Mouse (Mus musculus): Measurements from ENCODE around the gene Mc1r. TPM values are rescaled to one million over a fixed set of nuclear protein-coding genes. Genes with fewer than 3 reads are reported as not detected.
A peak's percentile ranks its signal among the peaks of the same experiment; 100 is the strongest.
"Not testable (repeated sequence)": the region's sequence is repeated elsewhere in the genome, so short reads cannot be mapped to it uniquely, and the experiment has no call there.

Gene Mc1r
- polyA plus RNA-seq, 1 experiment from 2014 or later = 0.56 TPM

DNA sequence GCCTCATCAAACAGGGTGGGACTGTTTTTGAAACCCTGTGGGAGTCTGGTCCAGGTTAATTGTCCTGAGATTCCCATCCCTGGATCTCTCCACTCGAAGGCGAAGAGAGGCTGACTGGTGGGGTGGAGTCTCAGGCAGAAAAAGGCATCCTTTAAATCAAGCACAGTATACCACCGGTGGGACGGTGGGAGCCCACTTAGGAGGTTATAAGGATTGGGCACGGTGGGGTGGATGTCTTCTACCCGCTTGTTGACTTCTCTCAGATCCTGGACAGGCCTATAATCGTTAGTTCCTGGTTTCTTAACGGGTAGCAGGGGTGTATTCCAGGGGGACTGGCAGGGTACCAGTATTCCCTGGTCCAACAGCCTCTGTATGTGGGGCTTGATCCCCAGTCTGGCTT lies 24.0 kb downstream of the Mc1r start:
- DNase-seq (ENCODE audit: low spot score) = not testable (repeated sequence)

DNA sequence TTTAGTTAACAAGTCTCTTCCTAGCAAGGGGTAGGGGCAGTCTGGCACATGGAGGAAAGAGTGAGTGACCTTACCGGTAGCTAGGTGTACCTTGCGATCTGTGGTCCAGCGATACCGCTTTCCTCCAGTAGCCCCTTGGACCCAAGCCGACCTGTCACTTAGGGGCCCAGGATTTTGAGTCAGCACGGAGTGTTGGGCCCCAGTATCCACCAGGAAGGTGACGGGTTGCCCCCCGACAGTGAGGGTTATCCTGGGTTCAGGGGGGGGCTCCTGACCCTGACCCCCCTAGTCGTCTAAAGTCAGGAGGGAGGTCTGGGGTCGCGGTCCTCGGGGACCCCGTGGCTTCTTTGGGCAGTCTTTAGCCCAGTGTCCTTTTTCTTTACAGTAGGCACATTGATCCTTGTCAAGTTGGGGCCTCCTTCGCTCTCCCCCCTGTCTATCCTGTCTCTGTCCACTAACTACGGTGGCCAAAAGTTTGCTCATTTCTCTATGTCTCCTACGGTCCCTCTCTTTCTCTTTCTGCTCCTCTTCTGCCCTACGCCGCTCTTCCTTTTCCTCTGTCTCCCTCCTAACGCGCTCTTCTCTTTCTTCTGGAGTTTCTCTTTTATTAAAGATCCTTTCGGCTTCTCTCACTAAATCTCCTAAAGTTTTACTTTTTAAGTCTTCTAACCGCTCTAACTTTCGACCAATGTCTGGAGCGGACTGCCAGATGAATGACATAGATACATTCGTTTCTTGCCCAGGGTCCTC lies 24.9 kb downstream of the Mc1r start:
- DNase-seq (ENCODE audit: low spot score) = no peak

DNA sequence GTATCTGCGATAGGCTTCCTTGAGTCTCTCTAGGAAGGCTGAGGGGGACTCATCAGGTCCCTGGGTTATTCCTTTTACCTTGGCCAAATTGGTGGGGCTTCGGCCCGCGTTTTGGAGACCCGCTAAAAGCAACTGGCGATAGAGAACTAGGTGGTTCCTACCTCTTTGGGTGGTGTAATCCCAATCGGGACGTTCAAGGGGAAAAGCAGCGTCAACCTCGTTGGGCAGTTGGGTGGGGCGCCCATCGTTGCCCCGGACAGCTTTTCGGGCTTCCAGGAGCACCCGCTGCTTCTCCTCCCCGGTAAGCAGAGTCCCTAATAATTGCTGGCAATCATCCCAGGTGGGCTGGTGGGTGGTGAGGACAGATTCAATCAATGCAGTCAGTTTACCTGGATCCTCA lies 25.5 kb downstream of the Mc1r start:
- DNase-seq (ENCODE audit: low spot score) = no peak

GRCm38 (mm10) chr8:123433241-123433974 lies 26.5 kb downstream of the Mc1r start:
- not testable (repeated sequence) for DNase-seq (ENCODE audit: low spot score)

- no peak for DNase-seq (ENCODE audit: low spot score)
Measured at GRCm38 (mm10) chr8:123441788-123442187, 34.9 kb downstream of the Mc1r start.

GRCm38 (mm10) chr8:123442351-123442750 lies 35.4 kb downstream of the Mc1r start:
- DNase-seq (ENCODE audit: low spot score) = no peak

GRCm38 (mm10) chr8:123442871-123443575 lies 36.1 kb downstream of the Mc1r start:
- DNase-seq (ENCODE audit: low spot score) = peak; percentile 90

GRCm38 (mm10) chr8:123443576-123443921 lies 36.6 kb downstream of the Mc1r start:
- DNase-seq (ENCODE audit: low spot score) = no peak

DNA sequence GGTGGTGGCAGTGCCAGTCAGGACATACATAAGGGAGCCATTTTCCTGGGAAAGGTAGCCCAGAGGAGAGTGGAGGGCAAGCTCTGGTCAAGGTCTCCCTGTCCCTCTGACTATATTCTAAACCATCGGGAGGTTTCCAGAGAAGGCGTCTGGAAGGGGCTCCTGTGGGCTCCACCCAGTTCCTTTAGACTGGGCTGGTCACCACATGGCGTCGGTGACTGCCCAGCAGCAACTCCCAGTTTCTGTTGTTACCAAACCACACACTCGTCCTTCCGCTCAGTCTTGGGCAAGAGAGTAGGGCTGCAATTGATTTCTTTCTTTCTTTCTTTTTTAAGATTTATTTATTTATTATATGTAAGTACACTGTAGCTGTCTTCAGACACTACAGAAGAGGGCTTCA lies 37.2 kb downstream of the Mc1r start:
- no peak for DNase-seq (ENCODE audit: low spot score)

GRCm38 (mm10) chr8:123445981-123446380 lies 39.1 kb downstream of the Mc1r start:
- no peak for DNase-seq (ENCODE audit: low spot score)

DNA sequence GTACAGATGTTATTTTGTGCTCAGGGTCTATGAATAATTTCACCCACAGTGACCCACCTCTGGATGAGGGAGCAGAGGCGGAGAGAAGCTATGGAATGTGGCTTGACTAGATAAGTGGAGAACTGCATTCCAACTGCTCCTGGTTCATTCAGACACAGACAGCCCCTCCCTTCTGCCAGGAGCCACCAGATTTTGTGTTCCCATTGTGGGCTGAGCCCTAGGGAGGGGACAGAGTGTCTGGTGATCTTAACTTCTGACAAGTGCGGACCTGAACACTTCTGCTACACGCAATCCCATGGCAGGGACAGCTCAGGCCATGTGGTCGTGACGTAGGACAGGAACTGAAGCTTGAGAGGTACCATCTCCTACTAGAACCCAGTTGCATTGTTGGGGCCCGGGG lies 39.9 kb downstream of the Mc1r start:
- DNase-seq (ENCODE audit: low spot score) = no peak

DNA sequence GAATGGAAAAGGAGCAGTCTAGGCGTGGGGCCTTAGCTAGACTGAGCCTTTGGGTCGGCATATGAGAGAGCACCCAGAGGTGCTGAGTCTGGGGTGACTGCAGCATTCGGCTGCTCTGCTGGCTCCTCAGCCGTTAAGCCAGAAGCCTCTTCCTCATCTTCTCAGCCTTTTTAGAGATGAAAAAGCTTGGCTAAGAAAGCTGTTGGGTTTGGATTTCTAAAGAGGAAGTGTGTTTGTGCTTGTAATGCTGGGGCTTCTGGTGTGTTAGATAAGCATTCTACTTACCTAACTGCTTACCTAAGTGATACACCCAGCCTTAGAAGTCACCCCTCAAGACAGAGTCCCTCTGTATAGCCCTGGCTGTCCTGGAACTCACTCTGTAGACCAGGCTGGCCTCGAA lies 43.9 kb downstream of the Mc1r start:
- no peak for DNase-seq (ENCODE audit: low spot score)

DNA sequence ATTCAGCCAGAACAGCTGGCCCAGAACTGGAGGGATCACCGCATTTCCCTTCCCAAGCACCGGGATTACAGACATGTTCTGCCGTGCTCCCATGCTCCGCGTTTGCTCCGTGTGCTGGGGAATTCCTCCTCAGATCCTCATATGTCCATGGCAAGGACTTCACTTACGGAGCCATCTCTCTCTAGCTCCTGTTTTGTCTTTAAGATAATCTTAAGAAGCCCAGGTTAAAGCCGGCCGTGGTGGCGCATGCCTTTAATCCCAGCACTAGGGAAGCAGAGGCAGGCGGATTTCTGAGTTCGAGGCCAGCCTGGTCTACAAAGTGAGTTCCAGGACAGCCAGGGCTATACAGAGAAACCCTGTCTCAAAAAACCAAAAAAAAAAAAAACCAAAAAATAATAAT lies 44.8 kb downstream of the Mc1r start:
- not testable (repeated sequence) for DNase-seq (ENCODE audit: low spot score)

DNA sequence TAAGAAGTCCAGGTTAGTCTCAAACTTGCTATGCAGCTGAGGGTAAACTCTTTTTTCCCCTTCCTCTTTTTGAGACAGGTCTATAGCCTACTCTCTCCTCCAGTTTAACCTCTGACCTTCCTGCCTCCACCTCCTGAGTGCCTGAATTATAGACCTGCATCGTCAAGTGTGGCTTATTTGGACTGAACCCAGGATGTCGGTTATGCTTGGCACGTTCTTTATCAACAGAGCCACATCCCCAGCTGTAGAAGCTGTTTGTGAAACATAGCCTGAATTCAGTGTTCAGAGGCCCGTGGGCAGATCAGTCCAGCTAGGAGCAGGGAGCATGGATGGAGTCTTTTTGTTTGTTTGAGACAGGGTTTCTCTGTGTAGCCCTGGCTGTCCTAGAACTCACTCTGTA lies 45.2 kb downstream of the Mc1r start:
- no peak for DNase-seq (ENCODE audit: low spot score)

GRCm38 (mm10) chr8:123453291-123453690 lies 46.4 kb downstream of the Mc1r start:
- DNase-seq (ENCODE audit: low spot score) = no peak

GRCm38 (mm10) chr8:123453951-123454350 lies 47.0 kb downstream of the Mc1r start:
- no peak for DNase-seq (ENCODE audit: low spot score)

DNA sequence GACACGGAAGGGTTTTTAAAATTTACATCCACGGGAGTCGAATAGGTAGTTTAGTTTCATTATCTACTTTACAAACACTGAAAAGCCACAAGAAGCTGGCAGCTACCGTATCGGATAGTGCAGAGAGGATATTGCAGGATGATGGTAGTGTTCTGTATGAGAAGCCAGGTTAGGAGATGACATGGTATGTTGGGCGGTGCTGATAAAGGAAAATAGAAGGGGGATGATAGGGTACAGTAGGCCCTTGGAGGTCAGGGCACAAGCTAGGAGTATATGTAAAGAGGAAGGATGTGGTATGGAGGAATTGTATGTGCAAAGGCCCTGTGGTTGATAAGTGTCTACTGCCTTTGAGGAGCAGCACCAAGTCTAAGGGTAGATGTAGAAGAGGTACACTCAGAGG lies 47.7 kb downstream of the Mc1r start:
- DNase-seq (ENCODE audit: low spot score) = no peak

Other genes with a start within 250 kb of the Mc1r start
- 3.7 and 3.8 TPM in 2 replicates for gene Sult5a1, start 248.8 kb upstream of the Mc1r start, polyA plus RNA-seq (2015; fragmentation: Nextera tagmentation; extraction: Ambion mirVana)
- 2.7 and 3.7 TPM in 2 replicates for gene Dpep1, start 220.9 kb upstream of the Mc1r start, polyA plus RNA-seq (2015; fragmentation: Nextera tagmentation; extraction: Ambion mirVana)
- 144 and 151 TPM in 2 replicates for gene Chmp1a, start 194.3 kb upstream of the Mc1r start, polyA plus RNA-seq (2015; fragmentation: Nextera tagmentation; extraction: Ambion mirVana)
- gene Spata33, start 194.3 kb upstream of the Mc1r start, polyA plus RNA-seq (2015; fragmentation: Nextera tagmentation; extraction: Ambion mirVana) = 1.0 and 2.2 TPM in 2 replicates
- 18.3 and 18.6 TPM in 2 replicates for gene Cdk10, start 182.3 kb upstream of the Mc1r start, polyA plus RNA-seq (2015; fragmentation: Nextera tagmentation; extraction: Ambion mirVana)
- 8.4 and 8.8 TPM in 2 replicates for gene Spata2l, start 170.9 kb upstream of the Mc1r start, polyA plus RNA-seq (2015; fragmentation: Nextera tagmentation; extraction: Ambion mirVana)
- gene Zfp276, start 152.9 kb upstream of the Mc1r start, polyA plus RNA-seq (2015; fragmentation: Nextera tagmentation; extraction: Ambion mirVana) = 15.8 and 18.8 TPM in 2 replicates
- 11.5 and 12.0 TPM in 2 replicates for gene Vps9d1, start 152.8 kb upstream of the Mc1r start, polyA plus RNA-seq (2015; fragmentation: Nextera tagmentation; extraction: Ambion mirVana)
- 22.0 and 22.5 TPM in 2 replicates for gene Fanca, start 88.5 kb upstream of the Mc1r start, polyA plus RNA-seq (2015; fragmentation: Nextera tagmentation; extraction: Ambion mirVana)
- 1.3 and 1.4 TPM in 2 replicates for gene Spire2, start 74.4 kb upstream of the Mc1r start, polyA plus RNA-seq (2015; fragmentation: Nextera tagmentation; extraction: Ambion mirVana)
- 155 and 165 TPM in 2 replicates for gene Tcf25, start 33.4 kb upstream of the Mc1r start, polyA plus RNA-seq (2015; fragmentation: Nextera tagmentation; extraction: Ambion mirVana)
- 11.9 and 16.3 TPM in 2 replicates for gene Tubb3, start 4.3 kb downstream of the Mc1r start, polyA plus RNA-seq (2015; fragmentation: Nextera tagmentation; extraction: Ambion mirVana)
- gene Def8, start 16.4 kb downstream of the Mc1r start, polyA plus RNA-seq (2015; fragmentation: Nextera tagmentation; extraction: Ambion mirVana) = 21.3 and 24.0 TPM in 2 replicates
- gene Afg3l1, start 70.8 kb downstream of the Mc1r start, polyA plus RNA-seq (2015; fragmentation: Nextera tagmentation; extraction: Ambion mirVana) = 37.1 and 47.2 TPM in 2 replicates
- 1.4 and 1.8 TPM in 2 replicates for gene Dbndd1, start 108.4 kb downstream of the Mc1r start, polyA plus RNA-seq (2015; fragmentation: Nextera tagmentation; extraction: Ambion mirVana)
- 13.4 and 13.8 TPM in 2 replicates for gene Gas8, start 111.7 kb downstream of the Mc1r start, polyA plus RNA-seq (2015; fragmentation: Nextera tagmentation; extraction: Ambion mirVana)
- gene Rhou, start 246.8 kb downstream of the Mc1r start, polyA plus RNA-seq (2015; fragmentation: Nextera tagmentation; extraction: Ambion mirVana) = 0.66 and 0.96 TPM in 2 replicates